Mouse (Mus musculus) kidney, embryonic 15.5 days (tissue): ENCODE measurements around the gene Arhgef38. TPM values are rescaled to one million over a fixed set of nuclear protein-coding genes. Genes with fewer than 3 reads are reported as not detected.

ENCODE experiments used
- ATAC-seq: fragments of 200-750 bp; cut with Nextera tagmentation; replicated peaks from 2 replicates; pipeline ENCODE4 v1.8.0; 2017; ENCODE audit warnings: moderate TSS enrichment; ENCODE audit not compliant: low FRiP score
- H3K27ac ChIP-seq: fragments of 300-500 bp; sonication (generic); 2 replicates; pipeline ENCODE4 v1.5.1; 2015; ENCODE audit warnings: mild to moderate bottlenecking, inconsistent platforms
- H3K27me3 ChIP-seq: fragments of 300-500 bp; sonication (generic); 2 replicates; pipeline ENCODE4 v1.6.1; 2015; ENCODE audit warnings: inconsistent platforms
- H3K36me3 ChIP-seq: fragments of 300-500 bp; sonication (generic); 2 replicates; pipeline ENCODE4 v1.6.1; 2015; ENCODE audit warnings: inconsistent platforms
- H3K4me1 ChIP-seq: fragments of 300-500 bp; sonication (generic); 2 replicates; pipeline ENCODE4 v1.6.1; 2015; ENCODE audit warnings: inconsistent platforms
- H3K4me2 ChIP-seq: fragments of 300-500 bp; sonication (generic); 2 replicates; pipeline ENCODE4 v1.6.1; 2015; ENCODE audit warnings: moderate library complexity, mild to moderate bottlenecking, inconsistent platforms
- H3K4me3 ChIP-seq: fragments of 300-500 bp; sonication (generic); replicated peaks from 2 replicates; pipeline ENCODE4 v1.5.1; 2015; ENCODE audit warnings: mild to moderate bottlenecking, inconsistent platforms
- H3K9ac ChIP-seq: fragments of 300-500 bp; sonication (generic); 2 replicates; pipeline ENCODE4 v1.6.1; 2015; ENCODE audit warnings: mild to moderate bottlenecking, inconsistent platforms
- H3K9me3 ChIP-seq: fragments of 300-500 bp; sonication (generic); replicated peaks from 2 replicates; pipeline ENCODE4 v1.6.1; 2016; ENCODE audit warnings: inconsistent platforms
- WGBS: fragments of 180-500 bp; shearing (Covaris S2); methylation state at CpG from one replicate; pipeline ENCODE4 v1.1.7; 2015; ENCODE audit warnings: mixed read lengths; 5-methylcytosine and 5-hydroxymethylcytosine counted together
- polyA plus RNA-seq: library from polyadenylated mRNA; unstranded; fragments of >200 nt; fragmentation: Nextera tagmentation; extraction: Ambion mirVana; gene quantifications from 2 replicates; pipeline ENCODE4 v1.2.1, GENCODE M21; 2015

The Arhgef38 gene
- polyA plus RNA-seq, 1 experiment from 2014 or later = 5.0 TPM

DNA sequence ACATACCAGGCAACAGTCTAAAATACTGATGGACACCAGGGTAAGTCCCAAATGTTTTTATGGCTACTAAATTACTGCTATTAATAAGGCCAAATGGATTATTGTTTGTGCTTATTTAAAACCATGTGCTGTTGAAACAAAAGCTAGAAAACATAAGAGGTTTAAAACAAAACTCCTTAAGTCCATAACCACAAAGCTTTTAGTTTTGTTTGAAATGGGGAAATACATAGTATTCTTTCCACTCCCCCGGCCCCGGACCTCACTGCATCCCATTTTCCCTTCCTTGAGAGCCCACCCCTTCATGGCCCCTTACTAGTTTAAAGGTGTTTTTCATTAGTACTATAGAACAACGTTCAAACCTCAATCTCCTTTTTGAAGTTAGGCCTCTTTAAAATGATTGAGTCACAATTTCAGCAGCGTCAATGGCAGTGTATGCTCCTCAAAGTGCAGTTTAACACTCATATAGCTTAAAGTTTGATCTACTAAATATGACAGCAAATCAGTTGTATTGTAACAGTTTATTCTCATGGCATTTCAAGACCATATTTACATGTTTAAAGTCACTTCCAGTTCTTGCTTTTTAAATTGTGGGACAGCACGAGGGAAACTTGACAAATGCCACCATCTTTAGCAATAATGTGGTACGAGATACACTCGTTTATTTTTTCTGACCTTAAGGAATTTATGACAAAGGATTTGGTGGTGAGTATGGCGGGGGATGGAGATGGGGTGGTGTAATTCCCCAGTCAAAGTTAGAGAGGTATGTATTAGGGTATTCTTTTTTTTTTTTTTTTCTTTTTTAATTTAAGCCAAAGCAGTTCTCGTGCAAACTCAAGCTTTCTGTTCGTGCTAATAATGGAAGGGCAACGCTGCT is 144.3 kb downstream of the Arhgef38 start:
- Histone ChIP-seq H3K4me3 (peak overlapping the region; percentile 91), H3K27me3 (no peaks in the 10 kb centered on the region), H3K9me3 (no peaks in the 10 kb centered on the region), H3K4me1 (peaks cover 23% of the 10 kb centered on the region), H3K4me2 (peak overlapping the region; percentile 66), H3K36me3 (no peaks in the 10 kb centered on the region), H3K9ac (peak overlapping the region; percentile 97), H3K27ac (peak overlapping the region; percentile 99)
- ATAC-seq = no peak
- 3% methylated on average over 11 of the region's 11 CpGs for WGBS

DNA sequence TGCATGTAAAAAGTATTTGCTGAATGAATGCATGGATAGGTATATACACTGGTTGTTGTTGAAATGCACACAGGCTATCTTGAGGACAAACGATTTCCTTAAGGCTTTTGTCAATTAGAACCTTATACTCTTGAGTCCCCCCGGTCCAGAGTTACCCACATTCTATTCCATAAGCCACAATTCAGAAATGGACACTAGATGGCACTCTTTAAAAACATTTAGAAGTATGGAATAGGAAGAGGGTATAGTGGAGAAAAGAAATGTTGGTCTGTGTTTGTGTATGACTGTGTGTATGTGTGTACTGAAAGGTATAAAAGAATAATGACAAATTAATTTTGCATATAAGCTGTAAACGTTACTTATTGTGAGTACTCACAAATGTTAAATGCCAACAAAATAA is 148.9 kb downstream of the Arhgef38 start:
- Histone ChIP-seq H3K27ac (no peak overlapping the region), H3K4me2 (no peak overlapping the region), H3K9ac (no peak overlapping the region), H3K4me1 (peaks cover 6% of the 10 kb centered on the region; the same call in 1 of the 2 replicates), H3K9me3 (no peaks in the 10 kb centered on the region), H3K4me3 (no peak overlapping the region), H3K27me3 (no peaks in the 10 kb centered on the region), H3K36me3 (peaks cover 34% of the 10 kb centered on the region)
- WGBS = 75% methylated on average over 3 of the region's 3 CpGs
- 0 out of 2 replicates have a peak, but pooled peaks have one; percentile 54 for ATAC-seq

DNA sequence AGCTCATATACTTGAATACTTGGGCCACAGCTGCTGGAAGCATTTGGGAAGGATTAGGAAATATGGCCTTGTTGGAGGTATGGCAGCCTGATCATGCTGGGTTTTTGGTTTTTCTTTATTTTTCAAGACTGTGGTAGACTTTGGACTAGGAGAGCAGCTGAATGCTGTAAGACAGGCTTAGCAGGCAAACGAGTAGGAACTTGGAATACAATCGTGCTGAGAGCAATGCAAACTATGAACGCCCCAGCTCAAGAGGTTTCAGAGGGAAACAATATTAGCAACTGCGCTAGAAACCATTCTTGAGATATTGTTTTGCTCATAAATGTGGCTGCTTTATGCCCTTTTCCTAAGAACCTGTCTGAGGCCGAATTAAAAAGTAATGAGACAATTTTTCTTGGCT is 152.0 kb downstream of the Arhgef38 start:
- no peaks in the 10 kb centered on the region for H3K27me3 ChIP-seq
- whole genome bisulfite sequencing = 95% methylated on average over 5 of the region's 5 CpGs
- no peak for ATAC-seq
- no peak overlapping the region for H3K27ac ChIP-seq
- no peak overlapping the region for H3K4me2 ChIP-seq
- H3K36me3 ChIP-seq = peaks cover 51% of the 10 kb centered on the region
- H3K9me3 ChIP-seq = no peaks in the 10 kb centered on the region
- H3K4me3 ChIP-seq = no peak overlapping the region
- H3K9ac ChIP-seq = no peak overlapping the region
- H3K4me1 ChIP-seq = no peaks in the 10 kb centered on the region

- Histone ChIP-seq H3K36me3 (peaks cover 35% of the 10 kb centered on the region), H3K27me3 (no peaks in the 10 kb centered on the region), H3K27ac (no peak overlapping the region), H3K9ac (no peak overlapping the region), H3K4me1 (no peaks in the 10 kb centered on the region), H3K4me2 (no peak overlapping the region), H3K9me3 (no peaks in the 10 kb centered on the region), H3K4me3 (no peak overlapping the region)
- 89% methylated on average over 10 of the region's 10 CpGs for WGBS
- ATAC-seq = no peak
Measured at GRCm38 (mm10) chr3:133075560-133075959, 159.2 kb downstream of the Arhgef38 start.

Other genes with a start within 250 kb of the Arhgef38 start
- gene Ints12, start 143.1 kb downstream of the Arhgef38 start, polyA plus RNA-seq = 22.0 and 24.1 TPM in 2 replicates
- gene Gstcd, start 142.9 kb downstream of the Arhgef38 start, polyA plus RNA-seq = 8.6 and 9.0 TPM in 2 replicates
- 99.8 and 106 TPM in 2 replicates for gene Ppa2, start 75.2 kb upstream of the Arhgef38 start, polyA plus RNA-seq